Mouse (Mus musculus) forebrain, embryonic 16.5 days (tissue): Measurements from ENCODE around the gene Eif4g3. TPM values are rescaled to one million over a fixed set of nuclear protein-coding genes. Genes with fewer than 3 reads are reported as not detected.
A peak's percentile ranks its signal among the peaks of the same experiment; 100 is the strongest.

Experiments used
- ATAC-seq: fragments of 200-750 bp; cut with Nextera tagmentation; 2 replicates; pipeline ENCODE4 v1.8.0; 2017; ENCODE audit warnings: mild to moderate bottlenecking, moderate library complexity
- H3K27ac ChIP-seq: fragments of 300-500 bp; sonication (generic); 2 replicates; pipeline ENCODE4 v1.5.1; 2014; ENCODE audit warnings: low read length, control low read depth
- H3K27me3 ChIP-seq: fragments of 300-500 bp; sonication (generic); replicated peaks from 2 replicates; pipeline ENCODE4 v1.6.1; 2014; ENCODE audit warnings: low read length; ENCODE audit not compliant: control insufficient read depth, insufficient read depth
- H3K36me3 ChIP-seq: fragments of 300-500 bp; sonication (generic); 2 replicates; pipeline ENCODE4 v1.6.1; 2014; ENCODE audit not compliant: control insufficient read depth, insufficient read depth
- H3K4me1 ChIP-seq: fragments of 300-500 bp; sonication (generic); replicated peaks from 2 replicates; pipeline ENCODE4 v1.6.1; 2014; ENCODE audit warnings: low read length; ENCODE audit not compliant: control insufficient read depth, insufficient read depth
- H3K4me2 ChIP-seq: fragments of 300-500 bp; sonication (generic); 2 replicates; pipeline ENCODE4 v1.6.1; 2014; ENCODE audit warnings: mild to moderate bottlenecking, low read length, control low read depth
- H3K4me3 ChIP-seq: fragments of 300-500 bp; sonication (generic); replicated peaks from 2 replicates; pipeline ENCODE4 v1.5.1; 2014; ENCODE audit warnings: mild to moderate bottlenecking, low read length, control low read depth
- H3K9ac ChIP-seq: fragments of 300-500 bp; sonication (generic); replicated peaks from 2 replicates; pipeline ENCODE4 v1.6.1; 2014; ENCODE audit warnings: low read depth, low read length, control low read depth
- H3K9me3 ChIP-seq: fragments of 300-500 bp; sonication (generic); 2 replicates; pipeline ENCODE4 v1.6.1; 2016; ENCODE audit warnings: low read length; ENCODE audit not compliant: control insufficient read depth
- WGBS: fragments of 180-500 bp; shearing (Covaris S2); extraction: QIAGEN DNeasy Blood & Tissue Kit; methylation state at CpG from one replicate; pipeline ENCODE4 v1.1.7; 2014; 5-methylcytosine and 5-hydroxymethylcytosine counted together
- polyA plus RNA-seq: library from polyadenylated mRNA; unstranded; fragments of >200 nt; fragmentation: Nextera tagmentation; extraction: Ambion mirVana; gene quantifications from 2 replicates; pipeline ENCODE4 v1.2.1, GENCODE M21; 2015

The Eif4g3 gene
- polyA plus RNA-seq, 1 experiment from 2014 or later: 51.7 TPM

- Histone ChIP-seq H3K4me1 (peaks cover 28% of the 10 kb centered on the region), H3K4me2 (peak overlapping the region; percentile 90), H3K27me3 (no peaks in the 10 kb centered on the region), H3K9me3 (no peaks in the 10 kb centered on the region), H3K4me3 (peak overlapping the region; percentile 96), H3K9ac (peak overlapping the region; percentile 99), H3K27ac (peak overlapping the region; percentile 99), H3K36me3 (no peaks in the 10 kb centered on the region)
- peak; percentile 96 for ATAC-seq
- under 1% methylated on average over 65 of the region's 68 CpGs for WGBS
Measured at GRCm38 (mm10) chr4:138216891-138217392, 224.1 kb downstream of the Eif4g3 start.

DNA sequence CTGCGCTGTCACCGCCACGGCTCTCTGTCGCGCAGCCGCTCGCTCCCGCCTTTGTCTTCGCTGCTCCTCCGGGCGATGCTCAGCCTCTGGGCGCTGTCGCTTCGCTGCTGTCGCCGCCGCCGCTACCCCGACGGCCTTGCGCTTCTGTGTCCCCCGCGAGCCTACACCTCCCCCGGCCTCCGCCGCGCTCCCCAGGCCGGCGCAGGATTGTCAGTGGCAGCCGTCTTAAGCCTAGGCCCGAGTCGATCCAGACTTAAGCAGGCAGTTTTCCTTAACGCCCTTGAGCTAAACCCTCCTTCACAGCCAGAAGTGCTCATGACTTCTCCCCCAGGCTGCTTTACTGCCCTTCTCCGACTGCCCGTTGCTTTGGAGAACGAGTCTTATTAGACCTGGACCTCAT, 224.6 kb downstream of the Eif4g3 start:
- H3K4me2 ChIP-seq: peak overlapping the region; percentile 90
- H3K27me3 ChIP-seq: no peaks in the 10 kb centered on the region
- H3K9me3 ChIP-seq: no peaks in the 10 kb centered on the region
- H3K4me1 ChIP-seq: peaks cover 28% of the 10 kb centered on the region
- no peaks in the 10 kb centered on the region for H3K36me3 ChIP-seq
- H3K27ac ChIP-seq: peak overlapping the region; percentile 99
- under 1% methylated on average over 36 of the region's 36 CpGs for WGBS
- peak overlapping the region; percentile 96 for H3K4me3 ChIP-seq
- no peak; the same call in 1 of the 2 replicates for ATAC-seq
- peak overlapping the region; percentile 99 for H3K9ac ChIP-seq

DNA sequence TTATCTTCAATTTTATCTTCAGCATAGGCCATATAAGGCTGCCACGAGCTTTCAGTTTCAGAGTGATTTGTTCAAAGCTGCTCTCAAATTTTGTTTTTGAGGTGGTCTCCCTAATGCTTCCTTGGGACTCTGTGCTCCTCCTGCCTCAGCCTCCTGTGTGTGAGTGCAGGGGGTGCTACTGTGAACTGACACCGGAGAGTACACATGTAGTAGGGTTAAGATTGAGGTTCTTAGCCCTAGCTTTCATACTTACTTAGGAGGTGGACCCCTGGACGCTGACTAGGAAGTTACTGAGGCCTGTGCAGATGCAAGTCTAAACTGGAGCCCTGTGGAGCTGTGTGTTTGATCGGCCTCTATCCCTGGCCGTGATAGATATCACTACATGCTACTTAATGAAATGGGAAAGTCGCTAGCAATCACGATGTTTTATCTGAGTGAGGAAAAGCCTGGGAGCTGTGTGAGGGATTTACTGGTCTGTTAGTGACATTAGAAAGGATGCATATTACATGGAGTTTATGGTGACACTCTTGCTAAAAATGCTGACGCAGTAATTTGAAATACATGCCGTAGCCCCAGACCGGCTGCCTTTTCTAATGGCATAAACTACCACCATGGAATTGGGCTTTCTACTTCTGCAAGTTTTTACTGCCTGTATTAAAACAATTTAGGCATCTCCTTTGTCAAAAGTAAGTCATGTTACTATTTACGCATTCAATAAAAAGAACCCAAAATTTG, 225.3 kb downstream of the Eif4g3 start:
- peak overlapping the region; percentile 90 for H3K4me2 ChIP-seq
- WGBS: 78% methylated on average over 11 of the region's 11 CpGs
- peak overlapping the region; percentile 96 for H3K4me3 ChIP-seq
- no peaks in the 10 kb centered on the region for H3K27me3 ChIP-seq
- ATAC-seq: no peak
- H3K36me3 ChIP-seq: 0 out of 2 replicates have a peak, but pooled peaks cover 2% of the 10 kb centered on the region
- H3K4me1 ChIP-seq: peaks cover 28% of the 10 kb centered on the region
- no peak overlapping the region; the same call in 1 of the 2 replicates for H3K27ac ChIP-seq
- H3K9me3 ChIP-seq: no peaks in the 10 kb centered on the region
- peak overlapping the region; percentile 99 for H3K9ac ChIP-seq

DNA sequence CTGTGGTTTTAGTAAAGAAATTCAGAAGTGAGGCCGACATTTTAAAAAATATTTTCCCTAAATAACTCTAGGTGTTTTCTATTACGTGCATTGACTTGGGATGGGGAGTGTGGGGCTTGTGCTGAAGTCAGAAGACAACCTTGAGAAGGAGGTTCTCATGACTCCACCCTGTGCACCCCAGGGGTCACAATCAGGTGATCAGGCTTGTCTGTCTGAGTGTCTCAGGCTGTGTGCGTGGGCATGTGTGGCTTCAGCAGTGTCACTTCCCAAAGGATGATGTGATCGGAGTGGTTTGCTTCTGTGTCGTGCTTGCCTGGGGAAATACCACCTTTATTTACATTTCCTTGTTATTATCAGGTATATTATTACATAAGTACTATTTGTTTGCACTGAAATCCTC, 226.5 kb downstream of the Eif4g3 start:
- 0 out of 2 replicates have a peak overlapping the region, but pooled peaks have one; percentile 24 for H3K9ac ChIP-seq

GRCm38 (mm10) chr4:138220761-138221160, 227.9 kb downstream of the Eif4g3 start:
- no peak overlapping the region for H3K4me3 ChIP-seq
- H3K9me3 ChIP-seq: no peaks in the 10 kb centered on the region
- H3K27me3 ChIP-seq: no peaks in the 10 kb centered on the region
- H3K4me2 ChIP-seq: no peak overlapping the region
- H3K4me1 ChIP-seq: peaks cover 24% of the 10 kb centered on the region
- no peak overlapping the region for H3K27ac ChIP-seq
- ATAC-seq: no peak
- H3K9ac ChIP-seq: no peak overlapping the region
- 87% methylated on average over 7 of the region's 7 CpGs for WGBS
- peaks cover 20% of the 10 kb centered on the region for H3K36me3 ChIP-seq

More for the DNA sequence above, 226.5 kb downstream of the Eif4g3 start:
- H3K9me3 ChIP-seq: no peaks in the 10 kb centered on the region
- H3K27ac ChIP-seq: no peak overlapping the region
- H3K36me3 ChIP-seq: peaks cover 13% of the 10 kb centered on the region
- H3K4me1 ChIP-seq: peaks cover 28% of the 10 kb centered on the region
- H3K27me3 ChIP-seq: no peaks in the 10 kb centered on the region
- 87% methylated on average over 5 of the region's 5 CpGs for WGBS
- no peak for ATAC-seq
- no peak overlapping the region for H3K4me2 ChIP-seq
- no peak overlapping the region for H3K4me3 ChIP-seq

DNA sequence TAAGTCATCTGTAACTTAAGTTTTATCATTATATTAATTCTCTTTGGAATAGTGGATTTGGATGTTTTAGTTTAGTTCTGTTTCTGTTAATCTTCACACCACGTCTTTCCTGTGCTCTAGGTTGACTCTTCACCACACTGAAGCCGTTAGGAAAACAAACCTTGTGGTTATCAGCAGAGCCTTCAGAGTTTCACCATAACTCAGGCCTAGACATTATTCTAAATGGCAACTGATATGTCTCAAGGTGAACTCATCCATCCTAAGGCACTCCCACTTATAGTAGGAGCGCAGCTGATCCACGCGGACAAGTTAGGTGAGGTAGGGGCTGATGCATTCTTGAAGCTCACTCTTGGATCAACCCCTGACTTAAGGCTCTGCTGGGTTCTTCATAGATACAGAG, 228.6 kb downstream of the Eif4g3 start:
- Histone ChIP-seq H3K27ac (no peak overlapping the region), H3K9me3 (no peaks in the 10 kb centered on the region), H3K27me3 (no peaks in the 10 kb centered on the region), H3K4me2 (no peak overlapping the region), H3K4me1 (peaks cover 21% of the 10 kb centered on the region), H3K4me3 (no peak overlapping the region), H3K36me3 (peaks cover 26% of the 10 kb centered on the region), H3K9ac (no peak overlapping the region)
- ATAC-seq: no peak
- WGBS: 91% methylated on average over 5 of the region's 5 CpGs

- 94% methylated on average over 5 of the region's 5 CpGs for WGBS
- Histone ChIP-seq H3K4me3 (no peak overlapping the region), H3K36me3 (peaks cover 33% of the 10 kb centered on the region), H3K27me3 (no peaks in the 10 kb centered on the region), H3K9ac (no peak overlapping the region), H3K4me2 (no peak overlapping the region), H3K27ac (no peak overlapping the region), H3K9me3 (no peaks in the 10 kb centered on the region), H3K4me1 (peaks cover 21% of the 10 kb centered on the region)
- no peak for ATAC-seq
Measured at GRCm38 (mm10) chr4:138222396-138222795, 229.6 kb downstream of the Eif4g3 start.

DNA sequence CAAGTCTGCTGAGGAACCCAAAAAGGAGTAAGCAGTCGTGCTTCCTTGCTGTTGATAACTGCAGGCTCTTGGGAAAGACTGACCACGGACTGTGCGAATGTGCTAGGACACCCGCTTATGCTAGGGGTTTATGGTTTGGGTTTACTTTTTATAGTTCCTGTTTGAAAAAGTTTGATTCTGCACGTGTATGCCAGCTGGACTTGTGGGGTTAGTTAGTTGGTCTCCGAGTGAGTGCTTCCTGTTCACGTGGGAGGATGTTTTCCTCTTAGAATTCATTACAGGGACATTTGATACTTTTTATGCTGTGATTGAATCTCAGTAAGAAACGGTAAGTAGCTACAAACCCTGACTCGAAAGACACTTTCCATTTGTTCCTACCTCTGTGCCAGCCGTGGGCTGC, 230.8 kb downstream of the Eif4g3 start:
- Histone ChIP-seq H3K9ac (no peak overlapping the region), H3K4me2 (no peak overlapping the region), H3K27ac (no peak overlapping the region), H3K27me3 (no peaks in the 10 kb centered on the region), H3K4me3 (no peak overlapping the region), H3K36me3 (peaks cover 43% of the 10 kb centered on the region), H3K4me1 (peaks cover 14% of the 10 kb centered on the region), H3K9me3 (no peaks in the 10 kb centered on the region)
- 89% methylated on average over 10 of the region's 10 CpGs for WGBS
- ATAC-seq: no peak

DNA sequence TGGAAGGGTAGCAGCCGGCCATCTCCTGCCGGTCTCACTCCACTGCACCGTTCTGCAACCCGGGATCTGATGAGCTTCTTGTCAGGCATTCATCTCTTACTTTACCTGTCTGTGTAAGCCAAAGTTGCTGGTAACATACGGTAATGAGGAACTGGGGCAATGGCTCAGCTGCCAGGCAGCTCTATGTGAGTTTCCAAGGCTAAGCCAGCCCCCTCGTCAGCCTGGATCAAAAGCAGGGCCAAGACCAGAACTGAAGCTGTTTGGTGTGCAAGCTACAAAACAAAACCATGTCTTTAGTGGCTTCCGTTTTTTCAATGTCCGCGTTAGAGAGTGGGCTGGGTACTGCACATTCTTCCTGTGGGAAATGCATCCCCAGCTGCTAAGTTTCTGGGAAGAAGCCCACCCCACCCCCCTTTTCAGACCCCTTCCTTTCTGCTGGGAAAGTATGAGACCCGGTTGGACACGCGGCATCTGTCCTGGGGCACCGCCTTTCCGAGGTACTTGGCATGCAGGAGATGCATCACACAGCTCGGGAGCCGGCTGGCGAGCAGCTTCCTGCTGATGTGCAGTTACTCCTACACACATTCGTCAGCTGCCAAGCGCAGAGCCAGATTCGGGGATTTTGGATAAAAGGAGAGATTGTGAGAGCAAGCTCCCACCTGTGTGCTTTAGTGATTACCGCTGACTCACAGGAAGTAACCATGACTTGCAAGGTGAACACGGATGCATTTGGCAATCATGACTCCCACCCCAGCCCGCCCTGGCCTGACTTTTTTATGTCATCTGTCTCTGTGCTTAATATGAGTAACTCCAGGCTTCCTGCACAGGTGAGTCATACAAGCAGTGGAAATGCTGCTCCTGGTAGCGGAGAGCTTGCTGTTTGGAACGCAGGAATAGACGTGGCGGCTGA, 254.2 kb downstream of the Eif4g3 start:
- H3K9me3 ChIP-seq: no peaks in the 10 kb centered on the region
- H3K4me2 ChIP-seq: no peak overlapping the region
- H3K4me3 ChIP-seq: no peak overlapping the region
- no peak for ATAC-seq
- 62% methylated on average over 27 of the region's 27 CpGs for WGBS
- H3K36me3 ChIP-seq: peaks cover 18% of the 10 kb centered on the region
- peaks cover 24% of the 10 kb centered on the region for H3K4me1 ChIP-seq
- H3K9ac ChIP-seq: no peak overlapping the region
- H3K27me3 ChIP-seq: no peaks in the 10 kb centered on the region
- H3K27ac ChIP-seq: no peak overlapping the region
